Mouse (Mus musculus): Measurements from ENCODE around the gene 1700014D04Rik. TPM values are rescaled to one million over a fixed set of nuclear protein-coding genes. Genes with fewer than 3 reads are reported as not detected.
"Not testable (repeated sequence)": the region's sequence is repeated elsewhere in the genome, so short reads cannot be mapped to it uniquely, and the experiment has no call there.

1700014D04Rik gene
- polyA plus RNA-seq, 1 experiment from 2014 or later, result 0.11 TPM

- WGBS, result 82% methylated on average over 10 of the region's 10 CpGs
- ATAC-seq (ENCODE audit: low FRiP score), result no peak
- Histone ChIP-seq H3K9ac (no peak overlapping the region), H3K9me3 (ENCODE audit: control insufficient read depth, low read length) (no peaks in the 10 kb centered on the region), H3K27me3 (ENCODE audit: control insufficient read depth, insufficient read depth, low read length) (no peaks in the 10 kb centered on the region), H3K36me3 (replicated peaks; ENCODE audit: control insufficient read depth, insufficient read depth) (no peaks in the 10 kb centered on the region), H3K27ac (no peak overlapping the region), H3K4me3 (replicated peaks; ENCODE audit: low read length) (no peak overlapping the region), H3K4me2 (replicated peaks) (no peak overlapping the region), H3K4me1 (replicated peaks; ENCODE audit: control insufficient read depth, insufficient read depth, low read length) (no peaks in the 10 kb centered on the region)
- DNase-seq (ENCODE audit: low spot score), result no peak
Observed at GRCm38 (mm10) chr13:59741697-59742096, 4.9 kb downstream of the 1700014D04Rik start.

GRCm38 (mm10) chr13:59741096-59741495, 5.5 kb downstream of the 1700014D04Rik start:
- DNase-seq (ENCODE audit: low spot score) (no peak), ATAC-seq (ENCODE audit: low FRiP score) (no peak)
- Histone ChIP-seq H3K36me3 (replicated peaks; ENCODE audit: control insufficient read depth, insufficient read depth) (no peaks in the 10 kb centered on the region), H3K4me1 (replicated peaks; ENCODE audit: control insufficient read depth, insufficient read depth, low read length) (no peaks in the 10 kb centered on the region), H3K9me3 (ENCODE audit: control insufficient read depth, low read length) (no peaks in the 10 kb centered on the region), H3K27ac (no peak overlapping the region), H3K4me3 (replicated peaks; ENCODE audit: low read length) (no peak overlapping the region), H3K9ac (no peak overlapping the region), H3K4me2 (replicated peaks) (no peak overlapping the region), H3K27me3 (ENCODE audit: control insufficient read depth, insufficient read depth, low read length) (no peaks in the 10 kb centered on the region)
- WGBS, result 90% methylated on average over 11 of the region's 11 CpGs

- H3K27me3 ChIP-seq (ENCODE audit: control insufficient read depth, insufficient read depth, low read length), result no peaks in the 10 kb centered on the region
- H3K4me3 ChIP-seq (replicated peaks; ENCODE audit: low read length), result no peak overlapping the region
- no peak overlapping the region for H3K9ac ChIP-seq
- WGBS, result 94% methylated on average over 4 of the region's 4 CpGs
- no peak overlapping the region for H3K4me2 ChIP-seq (replicated peaks)
- no peaks in the 10 kb centered on the region for H3K9me3 ChIP-seq (ENCODE audit: control insufficient read depth, low read length)
- no peaks in the 10 kb centered on the region for H3K36me3 ChIP-seq (replicated peaks; ENCODE audit: control insufficient read depth, insufficient read depth)
- H3K4me1 ChIP-seq (replicated peaks; ENCODE audit: control insufficient read depth, insufficient read depth, low read length), result no peaks in the 10 kb centered on the region
- ATAC-seq (ENCODE audit: low FRiP score), result no peak
- DNase-seq (ENCODE audit: low spot score), result no peak
- no peak overlapping the region for H3K27ac ChIP-seq
Observed at GRCm38 (mm10) chr13:59739397-59739796, 7.2 kb downstream of the 1700014D04Rik start.

- Histone ChIP-seq H3K27me3 (ENCODE audit: control insufficient read depth, insufficient read depth, low read length) (no peaks in the 10 kb centered on the region), H3K4me2 (replicated peaks) (no peak overlapping the region), H3K9me3 (ENCODE audit: control insufficient read depth, low read length) (no peaks in the 10 kb centered on the region), H3K4me3 (replicated peaks; ENCODE audit: low read length) (no peak overlapping the region), H3K36me3 (replicated peaks; ENCODE audit: control insufficient read depth, insufficient read depth) (no peaks in the 10 kb centered on the region), H3K4me1 (replicated peaks; ENCODE audit: control insufficient read depth, insufficient read depth, low read length) (no peaks in the 10 kb centered on the region), H3K27ac (no peak overlapping the region), H3K9ac (no peak overlapping the region)
- 84% methylated on average over 2 of the region's 2 CpGs for WGBS
- DNase-seq (ENCODE audit: low spot score), result no peak
- ATAC-seq (ENCODE audit: low FRiP score), result no peak
Observed at GRCm38 (mm10) chr13:59738455-59738854, 8.1 kb downstream of the 1700014D04Rik start.

GRCm38 (mm10) chr13:59735190-59735589, 11.4 kb downstream of the 1700014D04Rik start:
- no peak overlapping the region for H3K27ac ChIP-seq
- WGBS, result 32% methylated on average over 3 of the region's 3 CpGs
- DNase-seq (ENCODE audit: low spot score), result peak; percentile 33

GRCm38 (mm10) chr13:59734347-59734746, 12.2 kb downstream of the 1700014D04Rik start:
- not testable (repeated sequence) for H3K4me1 ChIP-seq (replicated peaks; ENCODE audit: control insufficient read depth, insufficient read depth, low read length); H3K27ac ChIP-seq; H3K27me3 ChIP-seq (ENCODE audit: control insufficient read depth, insufficient read depth, low read length); H3K9ac ChIP-seq; H3K4me3 ChIP-seq (replicated peaks; ENCODE audit: low read length); H3K36me3 ChIP-seq (replicated peaks; ENCODE audit: control insufficient read depth, insufficient read depth); H3K4me2 ChIP-seq (replicated peaks); DNase-seq (ENCODE audit: low spot score); ATAC-seq (ENCODE audit: low FRiP score); H3K9me3 ChIP-seq (ENCODE audit: control insufficient read depth, low read length)
- WGBS, result 44% methylated on average over 6 of the region's 6 CpGs

More at GRCm38 (mm10) chr13:59735190-59735589, 11.4 kb downstream of the 1700014D04Rik start:
- H3K27me3 ChIP-seq (ENCODE audit: control insufficient read depth, insufficient read depth, low read length), result no peaks in the 10 kb centered on the region
- H3K4me2 ChIP-seq (replicated peaks), result no peak overlapping the region
- no peaks in the 10 kb centered on the region for H3K9me3 ChIP-seq (ENCODE audit: control insufficient read depth, low read length)
- no peaks in the 10 kb centered on the region for H3K36me3 ChIP-seq (replicated peaks; ENCODE audit: control insufficient read depth, insufficient read depth)
- H3K4me1 ChIP-seq (replicated peaks; ENCODE audit: control insufficient read depth, insufficient read depth, low read length), result no peaks in the 10 kb centered on the region
- no peak overlapping the region for H3K9ac ChIP-seq
- no peak overlapping the region for H3K4me3 ChIP-seq (replicated peaks; ENCODE audit: low read length)
- 0 out of 2 replicates have a peak, but pooled peaks have one; percentile 55 for ATAC-seq (ENCODE audit: low FRiP score)

GRCm38 (mm10) chr13:59733936-59734335, 12.6 kb downstream of the 1700014D04Rik start:
- 77% methylated on average over 2 of the region's 4 CpGs for WGBS
- H3K9me3 ChIP-seq (ENCODE audit: control insufficient read depth, low read length), result no peaks in the 10 kb centered on the region
- no peaks in the 10 kb centered on the region for H3K36me3 ChIP-seq (replicated peaks; ENCODE audit: control insufficient read depth, insufficient read depth)
- no peak overlapping the region for H3K4me3 ChIP-seq (replicated peaks; ENCODE audit: low read length)
- no peak for ATAC-seq (ENCODE audit: low FRiP score)
- no peaks in the 10 kb centered on the region for H3K27me3 ChIP-seq (ENCODE audit: control insufficient read depth, insufficient read depth, low read length)
- DNase-seq (ENCODE audit: low spot score), result no peak
- H3K9ac ChIP-seq, result no peak overlapping the region
- no peak overlapping the region for H3K27ac ChIP-seq
- H3K4me2 ChIP-seq (replicated peaks), result no peak overlapping the region
- no peaks in the 10 kb centered on the region for H3K4me1 ChIP-seq (replicated peaks; ENCODE audit: control insufficient read depth, insufficient read depth, low read length)

GRCm38 (mm10) chr13:59731652-59732051, 14.9 kb downstream of the 1700014D04Rik start, which contains the start of gene Spata31d1d:
Gene Spata31d1d (minus strand): TSS chr13:59731752.
- H3K4me2 ChIP-seq (replicated peaks), result no peak within 1 kb of the TSS
- no peak within 1 kb of the TSS for H3K4me3 ChIP-seq (replicated peaks; ENCODE audit: low read length)
- H3K4me1 ChIP-seq (replicated peaks; ENCODE audit: control insufficient read depth, insufficient read depth, low read length), result no peaks in the 10 kb centered on the region
- H3K27me3 ChIP-seq (ENCODE audit: control insufficient read depth, insufficient read depth, low read length), result no peaks in the 10 kb centered on the region
- no peak within 1 kb of the TSS for H3K27ac ChIP-seq
- no peaks in the 10 kb centered on the region for H3K36me3 ChIP-seq (replicated peaks; ENCODE audit: control insufficient read depth, insufficient read depth)
- ATAC-seq (ENCODE audit: low FRiP score) (no peak), DNase-seq (ENCODE audit: low spot score) (no peak)
- H3K9ac ChIP-seq, result no peak within 1 kb of the TSS
- H3K9me3 ChIP-seq (ENCODE audit: control insufficient read depth, low read length), result no peaks in the 10 kb centered on the region
- 44% methylated on average over 6 of the region's 7 CpGs for WGBS

GRCm38 (mm10) chr13:59728378-59729093, 18.0 kb downstream of the 1700014D04Rik start:
- Histone ChIP-seq H3K4me2 (replicated peaks) (no peak overlapping the region), H3K27ac (no peak overlapping the region), H3K9me3 (ENCODE audit: control insufficient read depth, low read length) (no peaks in the 10 kb centered on the region), H3K4me3 (replicated peaks; ENCODE audit: low read length) (no peak overlapping the region), H3K27me3 (ENCODE audit: control insufficient read depth, insufficient read depth, low read length) (no peaks in the 10 kb centered on the region), H3K9ac (no peak overlapping the region), H3K4me1 (replicated peaks; ENCODE audit: control insufficient read depth, insufficient read depth, low read length) (no peaks in the 10 kb centered on the region), H3K36me3 (replicated peaks; ENCODE audit: control insufficient read depth, insufficient read depth) (no peaks in the 10 kb centered on the region)
- WGBS, result 25% methylated on average over 7 of the region's 7 CpGs
- ATAC-seq (ENCODE audit: low FRiP score) (peak; percentile 77; the same call in 1 of the 2 replicates), DNase-seq (ENCODE audit: low spot score) (peak; percentile 86)

Data from hindbrain, embryonic 14.5 days (tissue).